Mouse (Mus musculus) embryo, embryonic 9.5 days (tissue): ENCODE data around the gene Arhgap21.
A peak's percentile ranks its signal among the peaks of the same experiment; 100 is the strongest.
"Not testable (repeated sequence)": the region's sequence is repeated elsewhere in the genome, so short reads cannot be mapped to it uniquely, and the experiment has no call there.

Source experiments
- DNase-seq: peaks from one replicate; pipeline ENCODE4 v3.0.0-alpha.2; 2017; ENCODE audit errors: extremely low spot score

The Arhgap21 gene

GRCm38 (mm10) chr2:20941105-20941504 lies 27.6 kb downstream of the Arhgap21 start:
- DNase-seq, result no peak

- no peak for DNase-seq
These were observed 29.3 kb downstream of the Arhgap21 start for GRCm38 (mm10) chr2:20939367-20939766.

- DNase-seq, result no peak
These were observed 32.0 kb downstream of the Arhgap21 start for GRCm38 (mm10) chr2:20936609-20937221.

DNA sequence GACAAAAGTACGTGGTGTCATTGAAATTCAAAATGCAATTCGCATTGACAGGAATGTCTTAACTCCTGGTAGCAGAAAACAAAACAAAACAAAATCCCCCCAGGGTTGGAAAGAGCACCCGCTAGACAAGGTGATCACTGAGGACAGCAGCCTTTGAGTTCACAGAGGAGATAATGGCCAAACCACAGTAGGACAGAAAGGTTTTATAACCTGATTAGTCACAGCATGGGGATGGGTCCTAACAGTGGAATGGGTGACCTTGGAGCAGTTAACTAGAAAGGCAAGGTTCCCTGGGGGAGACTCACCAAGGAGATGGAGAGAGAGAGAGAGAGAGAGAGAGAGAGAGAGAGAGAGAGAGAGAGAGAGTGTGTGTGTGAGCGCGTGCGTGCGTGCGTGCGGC lies 34.3 kb downstream of the Arhgap21 start:
- no peak for DNase-seq

DNA sequence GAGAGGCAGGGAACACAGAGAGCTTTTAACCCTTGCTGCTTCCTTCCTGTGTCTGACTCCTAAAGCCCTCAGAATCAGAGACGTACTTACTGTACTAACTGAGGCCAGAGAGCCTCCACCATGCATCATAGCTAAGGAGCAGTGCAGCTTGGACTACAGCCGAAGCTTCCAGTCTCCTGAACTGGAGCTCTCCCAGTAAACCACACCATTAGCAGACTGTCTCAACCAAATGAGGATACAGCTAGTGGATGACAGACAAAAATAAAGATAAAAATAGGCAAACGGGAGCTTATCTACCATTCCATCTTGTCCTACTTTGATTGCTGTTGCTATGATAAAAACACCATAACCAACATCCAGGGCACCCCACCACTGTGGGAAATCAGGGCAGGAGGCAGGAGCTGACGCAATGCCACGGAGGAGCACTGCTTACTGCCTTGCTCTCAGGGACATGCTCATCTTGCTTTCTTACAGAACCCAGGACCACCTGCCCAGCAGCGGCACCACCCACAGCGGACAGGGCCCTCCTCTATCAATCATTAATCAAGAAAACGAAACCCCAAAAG lies 35.9 kb downstream of the Arhgap21 start:
- DNase-seq, result no peak

DNA sequence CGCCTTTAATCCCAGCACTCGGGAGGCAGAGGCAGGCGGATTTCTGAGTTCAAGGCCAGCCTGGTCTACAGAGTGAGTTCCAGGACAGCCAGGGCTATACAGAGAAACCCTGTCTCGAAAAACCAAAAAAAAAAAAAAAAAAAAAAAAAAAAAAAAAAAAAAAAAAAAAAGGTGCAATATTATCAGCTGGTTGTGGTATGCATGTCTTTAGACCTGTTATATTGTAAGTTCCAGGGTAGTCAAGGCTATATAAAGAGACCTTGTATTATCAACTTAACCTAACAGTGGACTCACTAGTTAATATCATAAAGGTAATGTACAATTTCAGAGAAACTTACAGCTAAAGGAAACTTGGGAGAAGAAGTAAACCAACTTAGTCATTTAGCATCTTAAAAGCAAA lies 36.9 kb downstream of the Arhgap21 start:
- not testable (repeated sequence) for DNase-seq

- DNase-seq, result no peak
These were observed 40.2 kb downstream of the Arhgap21 start for GRCm38 (mm10) chr2:20928454-20928853.

- no peak for DNase-seq
These were observed 43.7 kb downstream of the Arhgap21 start for GRCm38 (mm10) chr2:20924938-20925337.

- no peak for DNase-seq
These were observed 46.3 kb downstream of the Arhgap21 start for GRCm38 (mm10) chr2:20922366-20922765.

DNA sequence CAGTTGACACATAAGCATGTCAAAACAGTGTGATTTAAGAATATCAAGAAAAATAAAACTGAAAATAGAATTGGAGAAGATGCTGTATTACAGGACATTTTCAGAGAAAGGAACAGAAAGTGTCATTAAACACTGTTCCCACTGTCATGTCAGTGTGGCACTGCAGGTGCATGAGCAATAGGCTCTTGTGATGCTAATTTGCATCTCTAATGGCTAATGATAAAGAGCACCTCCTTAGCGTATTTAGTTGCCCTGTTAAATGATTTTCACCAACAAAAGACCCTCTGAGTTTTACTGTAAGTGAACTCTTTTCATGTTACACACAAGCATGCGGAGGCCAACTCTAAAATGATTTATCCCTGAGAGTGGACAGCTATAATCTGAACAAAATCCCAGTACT lies 47.1 kb downstream of the Arhgap21 start:
- no peak for DNase-seq

- DNase-seq, result no peak
These were observed 47.7 kb downstream of the Arhgap21 start for GRCm38 (mm10) chr2:20921021-20921420.

- no peak for DNase-seq
These were observed 54.0 kb downstream of the Arhgap21 start for GRCm38 (mm10) chr2:20914531-20915320.

- no peak for DNase-seq
These were observed 55.7 kb downstream of the Arhgap21 start for GRCm38 (mm10) chr2:20913019-20913415.

DNA sequence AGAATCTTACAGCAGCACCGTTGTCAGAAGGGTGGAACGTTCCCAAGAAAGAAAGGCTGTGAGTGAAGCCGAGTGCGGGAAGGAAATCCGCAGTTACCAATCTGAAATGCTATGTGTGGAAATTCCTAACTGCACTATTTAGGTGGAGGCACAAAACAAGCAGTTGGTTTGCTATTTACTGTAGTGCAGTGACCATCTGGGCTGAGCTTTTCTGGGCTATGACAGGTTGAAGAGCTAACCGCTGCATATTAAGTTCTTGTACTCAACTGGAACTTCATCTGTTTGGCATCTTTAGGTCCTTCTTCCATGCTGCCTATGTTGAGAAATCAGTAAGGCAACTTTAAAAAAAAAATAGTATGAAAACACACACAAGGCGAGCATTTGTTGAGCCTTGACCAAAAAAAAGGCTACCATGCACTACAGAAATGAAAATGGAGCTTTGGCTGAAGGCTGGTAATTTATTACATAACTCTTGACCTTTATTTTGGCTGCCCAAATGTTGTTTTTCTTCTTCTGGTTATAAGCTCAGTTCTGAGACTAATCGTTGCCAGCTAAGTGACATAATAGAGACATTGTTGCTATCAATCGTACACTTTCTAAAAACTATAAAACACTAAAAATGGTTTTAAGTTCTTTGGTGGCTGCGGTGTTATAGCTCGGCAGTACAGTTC lies 56.2 kb downstream of the Arhgap21 start:
- DNase-seq, result no peak

GRCm38 (mm10) chr2:20910446-20910845 lies 58.2 kb downstream of the Arhgap21 start:
- DNase-seq, result no peak

GRCm38 (mm10) chr2:20909404-20909803 lies 59.3 kb downstream of the Arhgap21 start:
- no peak for DNase-seq

GRCm38 (mm10) chr2:20907291-20907690 lies 61.4 kb downstream of the Arhgap21 start:
- DNase-seq, result no peak

DNA sequence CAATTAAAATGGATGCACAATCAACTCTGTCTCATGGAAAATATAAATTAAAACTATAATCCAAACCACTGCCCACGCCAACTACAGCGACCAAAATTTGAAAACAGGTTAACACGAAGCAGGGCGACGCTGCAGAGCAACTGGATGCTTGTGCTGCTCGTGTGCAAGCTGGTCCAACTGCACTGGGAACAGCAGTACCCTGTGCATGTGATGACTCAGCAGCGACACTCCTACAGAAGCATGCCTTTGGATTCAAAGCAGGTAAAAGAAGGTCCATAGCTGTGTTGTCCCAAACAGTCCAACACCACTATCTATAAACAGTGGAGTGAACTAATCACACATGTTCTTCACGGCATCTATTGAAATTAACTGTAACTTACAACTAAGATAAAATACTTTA lies 63.3 kb downstream of the Arhgap21 start:
- no peak for DNase-seq

GRCm38 (mm10) chr2:20902981-20903645 lies 65.6 kb downstream of the Arhgap21 start:
- no peak for DNase-seq

- no peak for DNase-seq
These were observed 66.8 kb downstream of the Arhgap21 start for GRCm38 (mm10) chr2:20901916-20902315.

DNA sequence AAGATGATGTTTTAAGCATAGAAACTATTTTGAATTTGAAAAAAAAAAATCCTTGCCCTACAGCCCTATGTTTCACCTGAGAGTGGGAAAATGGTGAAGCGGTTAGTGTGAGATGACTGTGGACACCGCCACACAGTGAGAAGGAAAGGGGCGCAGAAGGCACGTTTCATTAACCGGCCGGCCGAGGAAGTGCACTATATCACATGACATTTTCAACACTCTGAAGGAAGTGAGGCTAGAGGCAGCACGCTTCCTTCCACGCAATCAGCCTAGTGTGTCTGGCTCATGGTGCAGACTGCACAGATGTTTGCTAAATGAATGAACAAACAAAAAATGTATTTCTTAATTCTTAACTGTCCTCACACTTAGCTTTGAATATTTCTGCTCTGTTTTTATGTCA lies 69.4 kb downstream of the Arhgap21 start:
- DNase-seq, result no peak

- DNase-seq, result peak; percentile 69
These were observed 70.0 kb downstream of the Arhgap21 start for GRCm38 (mm10) chr2:20898684-20899083.
